Mouse (Mus musculus): Measurements from ENCODE around the gene Dlg4. TPM values are rescaled to one million over a fixed set of nuclear protein-coding genes. Genes with fewer than 3 reads are reported as not detected.

Gene Dlg4
- total and polyA plus RNA-seq, 3 experiments: 6.5 to 24.7 TPM; not detected in 1

- Histone ChIP-seq H3K9ac (ENCODE audit: control insufficient read depth, low read depth, low read length, poor library complexity, severe bottlenecking) (0 out of 2 replicates have a peak overlapping the region, but pooled peaks have one; percentile 99), H3K36me3 (ENCODE audit: control insufficient read depth in 1 of 2, insufficient read depth in 2 of 2, low read length in 2 of 2) (peaks cover 2 to 24% of the 10 kb centered on the region in 2 experiments; a peak in 3 of 4 replicates), H3K27ac (ENCODE audit: control insufficient read depth, low read depth, low read length) (no peak overlapping the region), H3K4me1 (ENCODE audit: control insufficient read depth in 1 of 2, insufficient read depth in 2 of 2, low read length in 2 of 2) (peaks cover 6 to 17% of the 10 kb centered on the region in 2 experiments), H3K27me3 (ENCODE audit: control insufficient read depth in 1 of 2, insufficient read depth in 2 of 2, low read length in 2 of 2) (no peaks in the 10 kb centered on the region), H3K4me3 (ENCODE audit: control insufficient read depth in 1 of 2, insufficient read depth in 1 of 2, low read depth in 2 of 2, low read length in 2 of 2) (no peak overlapping the region), H3K79me2 (ENCODE audit: control insufficient read depth, insufficient read depth, low read length, poor library complexity) (peaks cover 43% of the 10 kb centered on the region), H3K9me3 (replicated peaks; ENCODE audit: insufficient read depth, low read length) (no peaks in the 10 kb centered on the region)
- TF ChIP-seq ZC3H11A (IDR thresholded peaks at IDR 0.05; ENCODE audit: low read depth, low read length) (no peak), KAT2A (conservative IDR thresholded peaks at IDR 0.05; ENCODE audit: low read depth, low read length) (no peak), CHD2 (IDR thresholded peaks at IDR 0.05; ENCODE audit: low read length) (no peak), GABPA (IDR thresholded peaks at IDR 0.05; ENCODE audit: low read depth, low read length) (no peak), NELFE (IDR thresholded peaks at IDR 0.05; ENCODE audit: low read depth, low read length) (no peak), USF1 (IDR thresholded peaks at IDR 0.05; ENCODE audit: low read depth, low read length) (no peak), TAL1 (IDR thresholded peaks at IDR 0.05; ENCODE audit: low read length) (no peak), ZKSCAN1 (IDR thresholded peaks at IDR 0.05; ENCODE audit: low read depth, low read length) (no peak), E2F4 (IDR thresholded peaks at IDR 0.05; ENCODE audit: borderline replicate concordance, low read depth, low read length) (no peak), TCF12 (IDR thresholded peaks at IDR 0.05; ENCODE audit: low read depth, low read length) (no peak), MEF2A (IDR thresholded peaks at IDR 0.05; ENCODE audit: extremely low read depth, insufficient replicate concordance, low read depth, low read length, poor library complexity, severe bottlenecking) (no peak), BHLHE40 (IDR thresholded peaks at IDR 0.05; ENCODE audit: borderline replicate concordance, low read depth, low read length) (no peak), SMC3 (IDR thresholded peaks at IDR 0.05; ENCODE audit: low read depth, low read length) (no peak)
- no peak for DNase-seq (ENCODE audit: low read depth, low spot score)
Observed at GRCm38 (mm10) chr11:69983377-69983776, 33.4 kb upstream of the Dlg4 start.

GRCm38 (mm10) chr11:69984431-69984830 lies 32.3 kb upstream of the Dlg4 start:
- Histone ChIP-seq H3K9me3 (replicated peaks; ENCODE audit: insufficient read depth, low read length) (no peaks in the 10 kb centered on the region), H3K79me2 (ENCODE audit: control insufficient read depth, insufficient read depth, low read length, poor library complexity) (peaks cover 36% of the 10 kb centered on the region), H3K27ac (ENCODE audit: control insufficient read depth, low read depth, low read length) (no peak overlapping the region), H3K4me3 (ENCODE audit: control insufficient read depth in 1 of 2, insufficient read depth in 1 of 2, low read depth in 2 of 2, low read length in 2 of 2) (no peak overlapping the region), H3K4me1 (ENCODE audit: control insufficient read depth in 1 of 2, insufficient read depth in 2 of 2, low read length in 2 of 2) (peaks cover 3 to 12% of the 10 kb centered on the region in 2 experiments; a peak in 3 of 4 replicates), H3K9ac (ENCODE audit: control insufficient read depth, low read depth, low read length, poor library complexity, severe bottlenecking) (no peak overlapping the region), H3K27me3 (ENCODE audit: control insufficient read depth in 1 of 2, insufficient read depth in 2 of 2, low read length in 2 of 2) (no peaks in the 10 kb centered on the region), H3K36me3 (ENCODE audit: control insufficient read depth in 1 of 2, insufficient read depth in 2 of 2, low read length in 2 of 2) (peaks cover 2 to 15% of the 10 kb centered on the region in 2 experiments; a peak in 3 of 4 replicates)
- DNase-seq (ENCODE audit: low read depth, low spot score): no peak
- TF ChIP-seq MYB (IDR thresholded peaks at IDR 0.05; ENCODE audit: low read depth, low read length) (no peak), POLR2A (IDR thresholded peaks at IDR 0.05; ENCODE audit: control insufficient read depth in 1 of 2, insufficient read depth in 1 of 2, low read depth in 1 of 2, low read length in 2 of 2, poor library complexity in 1 of 2) (no peak), USF2 (IDR thresholded peaks at IDR 0.05; ENCODE audit: borderline replicate concordance in 1 of 2, insufficient read depth in 1 of 2, low read depth in 1 of 2, low read length in 2 of 2) (no peak), HCFC1 (IDR thresholded peaks at IDR 0.05; ENCODE audit: low read depth, low read length) (no peak), CHD1 (IDR thresholded peaks at IDR 0.05; ENCODE audit: low read depth, low read length) (no peak), CTCF (IDR thresholded peaks at IDR 0.05 in 2 of 3, conservative IDR thresholded peaks at IDR 0.05 in 1 of 3; ENCODE audit: control insufficient read depth in 1 of 3, insufficient read depth in 1 of 3, low read depth in 2 of 3, low read length in 3 of 3, poor library complexity in 1 of 3, severe bottlenecking in 1 of 3) (no peak), RAD21 (IDR thresholded peaks at IDR 0.05; ENCODE audit: low read depth, low read length) (no peak), ELF1 (IDR thresholded peaks at IDR 0.05; ENCODE audit: low read depth, low read length) (no peak), KAT2A (conservative IDR thresholded peaks at IDR 0.05; ENCODE audit: low read depth, low read length) (no peak), ZNF384 (IDR thresholded peaks at IDR 0.05; ENCODE audit: low read depth, low read length) (no peak)

All from MEL (cell line).